Mouse (Mus musculus) hindbrain, embryonic 13.5 days (tissue): ENCODE measurements around the gene Sh2d7. TPM values are rescaled to one million over a fixed set of nuclear protein-coding genes. Genes with fewer than 3 reads are reported as not detected.

Experiments
- ATAC-seq: fragments of 200-750 bp; cut with Nextera tagmentation; 2 replicates; pipeline ENCODE4 v1.8.0; 2017; ENCODE audit warnings: moderate TSS enrichment; ENCODE audit not compliant: low FRiP score
- H3K27ac ChIP-seq: fragments of 300-500 bp; sonication (generic); 2 replicates; pipeline ENCODE4 v1.5.1; 2015; ENCODE audit warnings: inconsistent platforms, mild to moderate bottlenecking, moderate library complexity
- H3K27me3 ChIP-seq: fragments of 300-500 bp; sonication (generic); 2 replicates; pipeline ENCODE4 v1.6.1; 2015; ENCODE audit warnings: mild to moderate bottlenecking, inconsistent platforms
- H3K36me3 ChIP-seq: fragments of 300-500 bp; sonication (generic); 2 replicates; pipeline ENCODE4 v1.6.1; 2015; ENCODE audit warnings: mild to moderate bottlenecking, inconsistent platforms
- H3K4me1 ChIP-seq: fragments of 300-500 bp; sonication (generic); replicated peaks from 2 replicates; pipeline ENCODE4 v1.6.1; 2015; ENCODE audit warnings: inconsistent platforms
- H3K4me2 ChIP-seq: fragments of 300-500 bp; sonication (generic); 2 replicates; pipeline ENCODE4 v1.6.1; 2015; ENCODE audit warnings: inconsistent platforms, mild to moderate bottlenecking, moderate library complexity
- H3K4me3 ChIP-seq: fragments of 300-500 bp; sonication (generic); 2 replicates; pipeline ENCODE4 v1.5.1; 2015; ENCODE audit warnings: mild to moderate bottlenecking, inconsistent platforms
- H3K9ac ChIP-seq: fragments of 300-500 bp; sonication (generic); 2 replicates; pipeline ENCODE4 v1.6.1; 2015; ENCODE audit warnings: mild to moderate bottlenecking, inconsistent platforms
- H3K9me3 ChIP-seq: fragments of 300-500 bp; sonication (generic); 2 replicates; pipeline ENCODE4 v1.6.1; 2016; ENCODE audit warnings: inconsistent platforms
- WGBS: fragments of 180-500 bp; shearing (Covaris S2); methylation state at CpG from one replicate; pipeline ENCODE4 v1.1.7; 2015; 5-methylcytosine and 5-hydroxymethylcytosine counted together
- polyA plus RNA-seq: library from polyadenylated mRNA; unstranded; fragments of >200 nt; fragmentation: Nextera tagmentation; extraction: Ambion mirVana; gene quantifications from 2 replicates; pipeline ENCODE4 v1.2.1, GENCODE M21; 2015

Gene Sh2d7
- 0.08 TPM in 1 of 2 replicates, not detected in the other for polyA plus RNA-seq

- no peak within 1 kb of the TSS for H3K27ac ChIP-seq
- no peaks in the 10 kb centered on the region for H3K27me3 ChIP-seq
- H3K9me3 ChIP-seq = no peaks in the 10 kb centered on the region
- no peak within 1 kb of the TSS for H3K9ac ChIP-seq
- H3K4me3 ChIP-seq = no peak within 1 kb of the TSS
- H3K4me1 ChIP-seq = peaks cover 19% of the 10 kb centered on the region
- WGBS = 96% methylated on average over 14 of the region's 14 CpGs
- peaks cover 2% of the 10 kb centered on the region; the same call in 1 of the 2 replicates for H3K36me3 ChIP-seq
- ATAC-seq = no peak
- H3K4me2 ChIP-seq = no peak within 1 kb of the TSS
These were observed at the start of gene Sh2d7 for GRCm38 (mm10) chr9:54538684-54539083. TSS of gene Sh2d7 (plus strand) at chr9:54538984.

GRCm38 (mm10) chr9:54489599-54489998, 49.2 kb upstream of the Sh2d7 start:
- no peak overlapping the region for H3K4me2 ChIP-seq
- H3K9me3 ChIP-seq = no peaks in the 10 kb centered on the region
- H3K27me3 ChIP-seq = no peaks in the 10 kb centered on the region
- H3K4me1 ChIP-seq = no peaks in the 10 kb centered on the region
- H3K36me3 ChIP-seq = no peaks in the 10 kb centered on the region
- no peak overlapping the region for H3K27ac ChIP-seq
- WGBS = 81% methylated on average over 2 of the region's 2 CpGs
- H3K9ac ChIP-seq = no peak overlapping the region
- ATAC-seq = no peak
- no peak overlapping the region for H3K4me3 ChIP-seq

GRCm38 (mm10) chr9:54490431-54490830, 48.4 kb upstream of the Sh2d7 start:
- 91% methylated on average over 2 of the region's 2 CpGs for WGBS
- H3K4me3 ChIP-seq = no peak overlapping the region
- ATAC-seq = no peak
- H3K9ac ChIP-seq = no peak overlapping the region
- H3K4me1 ChIP-seq = no peaks in the 10 kb centered on the region
- no peak overlapping the region for H3K27ac ChIP-seq
- H3K9me3 ChIP-seq = no peaks in the 10 kb centered on the region
- no peaks in the 10 kb centered on the region for H3K36me3 ChIP-seq
- no peak overlapping the region for H3K4me2 ChIP-seq
- no peaks in the 10 kb centered on the region for H3K27me3 ChIP-seq

- peaks cover 30% of the 10 kb centered on the region for H3K4me1 ChIP-seq
- 80% methylated on average over 6 of the region's 6 CpGs for WGBS
- no peak overlapping the region for H3K27ac ChIP-seq
- peak overlapping the region; percentile 89 for H3K4me3 ChIP-seq
- no peaks in the 10 kb centered on the region for H3K27me3 ChIP-seq
- H3K9ac ChIP-seq = peak overlapping the region; percentile 60; the same call in 1 of the 2 replicates
- H3K4me2 ChIP-seq = peak overlapping the region; percentile 63
- ATAC-seq = no peak
- H3K9me3 ChIP-seq = no peaks in the 10 kb centered on the region
- no peaks in the 10 kb centered on the region for H3K36me3 ChIP-seq
These were observed 39.5 kb upstream of the Sh2d7 start for GRCm38 (mm10) chr9:54499291-54499690.

DNA sequence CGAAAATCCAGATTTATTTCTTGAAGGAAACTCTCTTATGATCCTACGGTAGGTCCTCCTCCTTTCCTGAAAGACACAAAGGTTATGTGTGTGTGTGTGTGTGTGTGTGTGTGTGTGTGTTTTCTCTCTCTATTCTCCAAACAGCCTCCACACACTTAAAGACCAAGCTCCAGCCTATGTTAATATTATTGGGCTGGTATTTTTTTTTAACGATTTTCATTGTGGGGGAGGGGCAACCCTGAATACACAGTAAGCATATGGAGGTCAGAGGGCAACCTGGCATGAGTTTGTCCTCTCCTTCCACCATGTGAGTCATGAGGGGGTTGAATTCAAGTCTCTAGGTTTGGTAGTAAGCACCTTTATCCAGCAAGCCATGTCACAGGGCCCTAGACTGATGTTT, 39.0 kb upstream of the Sh2d7 start:
- peak overlapping the region; percentile 63 for H3K4me2 ChIP-seq
- peak overlapping the region; percentile 89 for H3K4me3 ChIP-seq
- no peaks in the 10 kb centered on the region for H3K9me3 ChIP-seq
- H3K27ac ChIP-seq = no peak overlapping the region
- no peaks in the 10 kb centered on the region for H3K36me3 ChIP-seq
- no peak for ATAC-seq
- peaks cover 30% of the 10 kb centered on the region for H3K4me1 ChIP-seq
- H3K27me3 ChIP-seq = no peaks in the 10 kb centered on the region
- WGBS = 77% methylated on average over 3 of the region's 3 CpGs
- H3K9ac ChIP-seq = peak overlapping the region; percentile 60

DNA sequence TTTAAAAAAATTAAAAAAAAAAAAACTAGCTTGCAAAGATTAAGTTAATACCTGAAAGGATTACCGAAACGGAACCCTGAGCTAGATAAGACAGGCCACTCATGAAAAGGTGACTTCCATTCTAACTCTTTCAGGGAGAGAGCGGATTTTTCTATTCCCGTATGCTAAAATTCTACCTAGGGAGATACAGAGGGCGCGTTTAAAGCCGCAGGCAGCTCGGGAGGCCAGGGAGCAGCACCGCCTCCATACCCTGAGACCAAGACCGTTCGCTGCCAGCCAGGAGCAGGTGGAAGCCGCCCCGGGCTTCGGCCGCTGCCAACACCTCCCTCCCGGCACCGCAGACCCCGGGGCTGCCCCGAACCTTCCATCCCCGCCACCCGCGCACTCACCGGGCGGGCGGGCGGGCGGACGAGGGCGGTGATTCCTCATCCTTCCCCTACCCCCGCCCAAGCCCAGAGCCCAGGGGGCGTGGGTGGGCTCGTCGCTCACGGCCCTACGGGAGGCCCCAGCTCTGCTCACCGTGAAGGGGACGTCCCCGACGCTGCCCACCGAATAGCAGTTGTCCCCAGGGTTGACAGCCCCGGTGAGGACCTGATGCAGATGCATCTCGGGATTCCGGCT, 37.8 kb upstream of the Sh2d7 start:
- H3K36me3 ChIP-seq = no peaks in the 10 kb centered on the region
- no peaks in the 10 kb centered on the region for H3K9me3 ChIP-seq
- under 1% methylated on average over 42 of the region's 43 CpGs for WGBS
- no peaks in the 10 kb centered on the region for H3K27me3 ChIP-seq
- H3K4me2 ChIP-seq = peak overlapping the region; percentile 63
- H3K27ac ChIP-seq = peak overlapping the region; percentile 92
- peak overlapping the region; percentile 92 for H3K9ac ChIP-seq
- H3K4me1 ChIP-seq = peaks cover 30% of the 10 kb centered on the region
- peak overlapping the region; percentile 89 for H3K4me3 ChIP-seq
- ATAC-seq = peak; percentile 78

- under 1% methylated on average over 82 of the region's 99 CpGs for WGBS
- Histone ChIP-seq H3K9me3 (no peaks in the 10 kb centered on the region), H3K4me3 (peak within 1 kb of the TSS; percentile 89), H3K36me3 (no peaks in the 10 kb centered on the region), H3K4me2 (peak within 1 kb of the TSS; percentile 63), H3K27ac (peak within 1 kb of the TSS; percentile 92), H3K4me1 (peaks cover 30% of the 10 kb centered on the region), H3K9ac (peak within 1 kb of the TSS; percentile 92), H3K27me3 (no peaks in the 10 kb centered on the region)
- ATAC-seq = peak; percentile 96
These were observed 37.2 kb upstream of the Sh2d7 start, which contains the start of gene Dmxl2 for GRCm38 (mm10) chr9:54501453-54502110. TSS of gene Dmxl2 (minus strand) at chr9:54501626.

DNA sequence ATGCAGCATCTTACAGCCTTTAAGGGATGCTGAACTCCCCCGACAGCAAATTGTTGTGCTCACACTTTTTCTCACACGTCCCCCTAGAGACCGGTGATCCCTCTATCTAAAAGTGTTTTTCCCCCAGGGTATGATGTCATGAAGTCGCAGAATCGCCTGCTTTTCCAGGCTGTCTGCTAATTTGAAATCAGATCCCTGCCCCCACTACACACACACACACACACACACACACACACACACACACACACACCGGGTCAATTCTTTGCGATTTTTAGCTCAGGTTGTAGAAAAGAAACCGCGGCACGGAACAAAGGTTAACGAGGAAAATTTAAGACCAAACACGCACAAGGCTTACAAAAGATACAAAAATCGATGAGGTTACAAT, 36.7 kb upstream of the Sh2d7 start:
- WGBS = 5% methylated on average over 13 of the region's 13 CpGs
- peak overlapping the region; percentile 89 for H3K4me3 ChIP-seq
- peak overlapping the region; percentile 92; the same call in 1 of the 2 replicates for H3K27ac ChIP-seq
- no peaks in the 10 kb centered on the region for H3K9me3 ChIP-seq
- peaks cover 30% of the 10 kb centered on the region for H3K4me1 ChIP-seq
- no peaks in the 10 kb centered on the region for H3K27me3 ChIP-seq
- no peak for ATAC-seq
- H3K9ac ChIP-seq = peak overlapping the region; percentile 92
- H3K36me3 ChIP-seq = no peaks in the 10 kb centered on the region
- H3K4me2 ChIP-seq = peak overlapping the region; percentile 63

DNA sequence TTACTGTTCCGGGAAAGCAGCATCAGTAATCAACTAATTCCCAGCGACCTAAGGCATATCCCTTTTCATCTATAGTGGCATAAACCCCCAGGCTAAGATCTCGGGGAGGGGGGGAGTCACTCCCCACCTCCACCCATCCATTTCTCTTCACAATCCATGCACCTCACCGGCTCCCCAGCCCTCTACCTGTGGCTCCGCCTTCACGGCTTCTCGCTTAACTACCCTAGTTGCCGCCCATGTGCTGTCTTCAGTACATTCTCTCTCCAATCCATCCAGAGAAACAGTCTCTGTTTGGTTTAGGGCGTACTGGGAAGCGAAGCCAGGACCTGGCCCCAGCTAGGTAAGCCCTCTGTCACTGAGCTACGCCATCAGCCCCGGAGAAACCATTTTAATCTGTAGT, 35.9 kb upstream of the Sh2d7 start:
- H3K36me3 ChIP-seq = no peaks in the 10 kb centered on the region
- no peaks in the 10 kb centered on the region for H3K27me3 ChIP-seq

GRCm38 (mm10) chr9:54515991-54516390, 22.8 kb upstream of the Sh2d7 start:
- no peak for ATAC-seq
- no peaks in the 10 kb centered on the region for H3K9me3 ChIP-seq
- no peak overlapping the region for H3K4me2 ChIP-seq
- no peak overlapping the region for H3K4me3 ChIP-seq
- H3K4me1 ChIP-seq = no peaks in the 10 kb centered on the region
- 93% methylated on average over 2 of the region's 2 CpGs for WGBS
- H3K27me3 ChIP-seq = no peaks in the 10 kb centered on the region
- H3K36me3 ChIP-seq = no peaks in the 10 kb centered on the region
- no peak overlapping the region for H3K9ac ChIP-seq
- H3K27ac ChIP-seq = no peak overlapping the region

More for the DNA sequence above, 35.9 kb upstream of the Sh2d7 start:
- 0 out of 2 replicates have a peak overlapping the region, but pooled peaks have one; percentile 14 for H3K9ac ChIP-seq
- 15% methylated on average over 12 of the region's 12 CpGs for WGBS
- H3K4me3 ChIP-seq = peak overlapping the region; percentile 89
- no peak overlapping the region for H3K27ac ChIP-seq
- H3K4me2 ChIP-seq = peak overlapping the region; percentile 63
- peaks cover 30% of the 10 kb centered on the region for H3K4me1 ChIP-seq
- no peak for ATAC-seq
- H3K9me3 ChIP-seq = no peaks in the 10 kb centered on the region

DNA sequence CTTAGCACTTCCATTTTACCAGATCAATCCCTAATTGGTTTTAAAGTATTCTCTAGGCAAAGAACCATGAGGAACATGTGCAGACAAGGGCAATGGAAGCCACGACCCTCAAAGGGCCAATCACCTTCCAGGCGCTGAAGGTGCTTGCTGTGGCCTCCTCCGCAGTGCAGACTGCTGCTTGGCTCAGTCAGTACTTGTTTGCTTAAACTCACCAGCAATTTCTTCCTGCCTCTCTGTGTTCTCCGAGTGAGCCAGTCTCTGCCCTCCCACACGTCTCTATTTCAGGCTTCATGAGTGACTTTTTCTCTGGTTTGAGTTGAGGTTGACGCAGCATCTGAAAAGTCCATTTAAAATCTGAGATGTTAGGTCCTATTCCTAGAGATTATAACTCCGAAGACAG, 19.9 kb upstream of the Sh2d7 start:
- H3K36me3 ChIP-seq = no peaks in the 10 kb centered on the region
- H3K4me1 ChIP-seq = no peaks in the 10 kb centered on the region
- no peak for ATAC-seq
- H3K4me3 ChIP-seq = no peak overlapping the region
- no peak overlapping the region for H3K4me2 ChIP-seq
- WGBS = 78% methylated on average over 7 of the region's 7 CpGs
- no peaks in the 10 kb centered on the region for H3K27me3 ChIP-seq
- no peak overlapping the region for H3K9ac ChIP-seq
- H3K27ac ChIP-seq = no peak overlapping the region
- H3K9me3 ChIP-seq = no peaks in the 10 kb centered on the region

GRCm38 (mm10) chr9:54520286-54520685, 18.5 kb upstream of the Sh2d7 start:
- Histone ChIP-seq H3K4me3 (no peak overlapping the region), H3K36me3 (no peaks in the 10 kb centered on the region), H3K9ac (no peak overlapping the region), H3K27me3 (no peaks in the 10 kb centered on the region), H3K4me1 (no peaks in the 10 kb centered on the region), H3K4me2 (no peak overlapping the region), H3K27ac (no peak overlapping the region), H3K9me3 (no peaks in the 10 kb centered on the region)
- no peak for ATAC-seq
- 86% methylated on average over 4 of the region's 4 CpGs for WGBS

DNA sequence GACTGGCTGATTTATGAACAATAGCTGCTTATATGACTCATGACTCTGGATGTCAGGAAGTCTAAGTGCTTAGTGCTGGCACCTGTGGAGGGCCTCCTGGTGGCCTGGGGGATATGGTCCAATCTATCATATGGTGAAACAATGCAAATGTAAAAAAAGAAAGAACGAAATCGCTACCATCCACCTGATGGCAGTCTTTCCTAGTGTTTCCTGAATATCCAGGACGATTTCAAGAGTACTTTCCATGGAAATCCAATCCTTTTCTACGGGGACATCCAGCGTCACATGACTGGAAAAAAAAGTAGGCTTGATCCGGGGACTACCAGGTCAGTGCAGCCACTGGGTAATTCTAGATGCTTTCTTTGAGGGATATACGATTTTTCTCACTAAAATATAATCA, 11.1 kb upstream of the Sh2d7 start:
- Histone ChIP-seq H3K27ac (no peak overlapping the region), H3K9ac (no peak overlapping the region), H3K9me3 (no peaks in the 10 kb centered on the region), H3K27me3 (no peaks in the 10 kb centered on the region), H3K36me3 (no peaks in the 10 kb centered on the region), H3K4me2 (no peak overlapping the region), H3K4me1 (peaks cover 3% of the 10 kb centered on the region; the same call in 1 of the 2 replicates), H3K4me3 (no peak overlapping the region)
- WGBS = 80% methylated on average over 7 of the region's 7 CpGs
- ATAC-seq = no peak
